In genomic region chr16:88290132-88290772, GRCm38 (mm10) we compare ENCODE assay signal across 8 mouse cellular contexts. TPM values are rescaled to one million over a fixed set of nuclear protein-coding genes. Genes with fewer than 3 reads are reported as not detected.
DNase-seq lines count a peak whose midpoint lies in the region; ATAC-seq and TF ChIP-seq lines count a peak whose summit lies in the region.

Gene Grik1 (minus strand): TSS chr16:88290265.

- peaks cover 26% of the 10 kb centered on the region for H3K27me3 ChIP-seq in heart, embryonic 16.5 days (ENCODE audit: control insufficient read depth, insufficient read depth, low read length)
- no peaks in the 10 kb centered on the region; the same call in 1 of the 2 replicates for H3K27me3 ChIP-seq in heart, adult 2 months (ENCODE audit: control insufficient read depth, insufficient read depth, low read length)
- H3K27me3 ChIP-seq in forebrain, embryonic 14.5 days (replicated peaks; ENCODE audit: control insufficient read depth, insufficient read depth, low read length), result 0 out of 2 replicates have a peak, but pooled peaks cover 5% of the 10 kb centered on the region
- H3K27me3 ChIP-seq in midbrain, embryonic 15.5 days (replicated peaks), result 0 out of 2 replicates have a peak, but pooled peaks cover 11% of the 10 kb centered on the region

- peak within 1 kb of the TSS; percentile 49 for H3K4me3 ChIP-seq in heart, embryonic 16.5 days (ENCODE audit: low read length)
- no peak within 1 kb of the TSS for H3K4me3 ChIP-seq in heart, adult 2 months
- H3K4me3 ChIP-seq in forebrain, embryonic 14.5 days (ENCODE audit: low read depth, low read length), result peak within 1 kb of the TSS; percentile 54
- peak within 1 kb of the TSS; percentile 50 for H3K4me3 ChIP-seq in midbrain, embryonic 15.5 days

- H3K4me1 ChIP-seq in heart, embryonic 16.5 days (ENCODE audit: control insufficient read depth, insufficient read depth, low read length), result peaks cover 3% of the 10 kb centered on the region; the same call in 1 of the 2 replicates
- no peaks in the 10 kb centered on the region for H3K4me1 ChIP-seq in heart, adult 2 months (ENCODE audit: control insufficient read depth, insufficient read depth, low read length)
- H3K4me1 ChIP-seq in forebrain, embryonic 14.5 days (ENCODE audit: control insufficient read depth, insufficient read depth, low read length), result no peaks in the 10 kb centered on the region
- peaks cover 16% of the 10 kb centered on the region for H3K4me1 ChIP-seq in midbrain, embryonic 15.5 days

- TF ChIP-seq CTCF in heart, adult 2 months (IDR thresholded peaks at IDR 0.05), result no peak
- TF ChIP-seq CTCF in brain, embryonic 14.5 days (IDR thresholded peaks at IDR 0.05; ENCODE audit: borderline replicate concordance, extremely low read depth, insufficient read depth, insufficient read length), result no peak

- H3K9me3 ChIP-seq in heart, embryonic 16.5 days (replicated peaks; ENCODE audit: control insufficient read depth, low read length), result no peaks in the 10 kb centered on the region
- H3K9me3 ChIP-seq in forebrain, embryonic 14.5 days (replicated peaks; ENCODE audit: control insufficient read depth, low read length), result no peaks in the 10 kb centered on the region
- H3K9me3 ChIP-seq in midbrain, embryonic 15.5 days, result no peaks in the 10 kb centered on the region

- 1% methylated on average over 26 of the region's 27 CpGs for WGBS in heart, embryonic 16.5 days
- 3% methylated on average over 26 of the region's 27 CpGs for WGBS in heart, adult 2 months
- WGBS in forebrain, embryonic 14.5 days, result under 1% methylated on average over 27 of the region's 27 CpGs
- WGBS in midbrain, embryonic 15.5 days, result 2% methylated on average over 26 of the region's 27 CpGs

- no peaks in the 10 kb centered on the region for H3K79me2 ChIP-seq in heart, adult 2 months (replicated peaks; ENCODE audit: control insufficient read depth, insufficient read depth, low read length)

- TF ChIP-seq POLR2A in heart, adult 2 months (IDR thresholded peaks at IDR 0.05; ENCODE audit: insufficient read depth, low read depth, low read length), result no peak
- TF ChIP-seq POLR2A in brain, embryonic 14.5 days (IDR thresholded peaks at IDR 0.05; ENCODE audit: borderline replicate concordance, extremely low read depth, insufficient read depth, insufficient read length, poor library complexity, severe bottlenecking), result no peak

- ATAC-seq in heart, embryonic 16.5 days (replicated peaks; ENCODE audit: extremely low read depth, insufficient read depth, low FRiP score), result peak; percentile 23; the same call in 1 of the 2 replicates
- peak; percentile 82 for ATAC-seq in forebrain, embryonic 14.5 days
- ATAC-seq in midbrain, embryonic 15.5 days (replicated peaks), result peak; percentile 93

- H3K36me3 ChIP-seq in heart, embryonic 16.5 days (ENCODE audit: control insufficient read depth, insufficient read depth), result no peaks in the 10 kb centered on the region
- no peaks in the 10 kb centered on the region for H3K36me3 ChIP-seq in heart, adult 2 months (ENCODE audit: control insufficient read depth, insufficient read depth, low read length)
- no peaks in the 10 kb centered on the region for H3K36me3 ChIP-seq in forebrain, embryonic 14.5 days (ENCODE audit: control insufficient read depth, insufficient read depth, low read length)
- no peaks in the 10 kb centered on the region for H3K36me3 ChIP-seq in midbrain, embryonic 15.5 days (replicated peaks)

- no peak within 1 kb of the TSS; the same call in none of the 2 replicates for H3K9ac ChIP-seq in heart, embryonic 16.5 days (ENCODE audit: low read length)
- H3K9ac ChIP-seq in heart, adult 2 months (ENCODE audit: low read depth, low read length), result no peak within 1 kb of the TSS
- peak within 1 kb of the TSS; percentile 63 for H3K9ac ChIP-seq in forebrain, embryonic 14.5 days (ENCODE audit: low read length)
- peak within 1 kb of the TSS; percentile 65 for H3K9ac ChIP-seq in midbrain, embryonic 15.5 days

- intact Hi-C loops in heart, adult 2 months (cut with DNase I), result no loop called here
- intact Hi-C loops in gastrocnemius, postnatal 36 days (cut with DNase I), result no loop called here

- TF ChIP-seq EP300 in heart, adult 2 months (IDR thresholded peaks at IDR 0.05; ENCODE audit: insufficient read depth, low read depth, low read length), result no peak

- no peak within 1 kb of the TSS for H3K27ac ChIP-seq in heart, embryonic 16.5 days (ENCODE audit: low read length)
- no peak within 1 kb of the TSS for H3K27ac ChIP-seq in heart, adult 2 months
- 0 out of 2 replicates have a peak within 1 kb of the TSS, but pooled peaks have one; percentile 2 for H3K27ac ChIP-seq in forebrain, embryonic 14.5 days (ENCODE audit: low read depth, low read length)
- peak within 1 kb of the TSS; percentile 59 for H3K27ac ChIP-seq in midbrain, embryonic 15.5 days

- no peak for DNase-seq in heart, adult 2 months
- DNase-seq in brain, embryonic 14.5 days (ENCODE audit: low read depth), result peak; percentile 86
- peak; percentile 68 for DNase-seq in forebrain, embryonic 14.5 days (ENCODE audit: low spot score)
- peak; percentile 24 to 36 for DNase-seq in layer of hippocampus, postnatal 14 days (ENCODE audit: low spot score in 2 of 2)
- no peak for DNase-seq in spleen, adult 18-20 months
- no peak for DNase-seq in gastrocnemius, postnatal 36 days

- H3K4me2 ChIP-seq in heart, embryonic 16.5 days (ENCODE audit: low read depth, low read length), result peak within 1 kb of the TSS; percentile 76
- peak within 1 kb of the TSS; percentile 97 for H3K4me2 ChIP-seq in forebrain, embryonic 14.5 days (ENCODE audit: low read length)
- peak within 1 kb of the TSS; percentile 96 for H3K4me2 ChIP-seq in midbrain, embryonic 15.5 days

RNA-seq across cellular contexts. Expression of gene Grik1, which starts in this region (rescaled TPM):
- polyA plus RNA-seq in heart, embryonic 16.5 days (2015; fragmentation: Nextera tagmentation; extraction: Ambion mirVana), result 0.25 and 0.34 TPM in 2 replicates
- total RNA-seq in heart, adult 2 months (2021), result not detected
- not detected in 2 replicates for polyA plus RNA-seq in heart, adult 2 months (2012; rRNA removed)
- polyA plus RNA-seq in brain, embryonic 14.5 days (2012; rRNA removed), result 15.0 and 21.0 TPM in 2 replicates
- 7.3 and 11.3 TPM in 2 replicates for polyA plus RNA-seq in forebrain, embryonic 14.5 days (2014; fragmentation: Nextera tagmentation; extraction: Ambion mirVana)
- total RNA-seq in layer of hippocampus, postnatal 14 days (2021), result 10 to 100 TPM; 17.3 to 24.3 TPM
- polyA plus RNA-seq in midbrain, embryonic 15.5 days (2015; fragmentation: Nextera tagmentation; extraction: Ambion mirVana), result 31.3 and 36.8 TPM in 2 replicates
- total RNA-seq in gastrocnemius, postnatal 36 days (2021), result not detected

Comparison
In these comparisons a context has a peak if more than half of its experiments do, and no peak if none do; other contexts are left out.
1. RNA of gene Grik1 (total RNA-seq): 17.3 to 24.3 TPM in layer of hippocampus, postnatal 14 days; not detected in heart, adult 2 months and not detected in gastrocnemius, postnatal 36 days; every median in the first group is over 10 times any median in the second.
2. Peak in ATAC-seq, H3K4me3 ChIP-seq and H3K4me2 ChIP-seq in heart, embryonic 16.5 days; RNA of the gene not detected or under 1 TPM.
3. ATAC-seq: peak in every context shown above with its lines; median percentile 93 in midbrain, embryonic 15.5 days; 82 in forebrain, embryonic 14.5 days; 23 in heart, embryonic 16.5 days.
4. H3K27ac ChIP-seq: peak in forebrain, embryonic 14.5 days (single experiment) and midbrain, embryonic 15.5 days (single experiment); none in heart, embryonic 16.5 days (single experiment) and heart, adult 2 months (single experiment).
5. H3K9ac ChIP-seq: peak in forebrain, embryonic 14.5 days (single experiment) and midbrain, embryonic 15.5 days (single experiment); none in heart, embryonic 16.5 days (single experiment) and heart, adult 2 months (single experiment).
6. DNase-seq: peak in brain, embryonic 14.5 days (single experiment), forebrain, embryonic 14.5 days (single experiment) and layer of hippocampus, postnatal 14 days (2 of 2); none in heart, adult 2 months (0 of 2), spleen, adult 18-20 months (0 of 2) and gastrocnemius, postnatal 36 days (0 of 2).
7. Peak in every context shown above with its lines, with median percentiles within 50 percentile points of each other: H3K4me2 ChIP-seq.